18 mouse cellular contexts compared by ENCODE assay signal in genomic region chr12:57924422-57924821, GRCm38 (mm10).
DNase-seq lines count a peak whose midpoint lies in the region; ATAC-seq and TF ChIP-seq lines count a peak whose summit lies in the region.
"Had no signal": no experiment of that assay in that cellular context is flagged by ENCODE, and none has a peak within 500 bp of the region (broad histone marks: within the 10 kb centered on the region; RNA-seq: fewer than 3 reads in every experiment).

No protein-coding gene starts in this region.

- no peak overlapping the region for H3K9ac ChIP-seq in hindbrain, embryonic 16.5 days (ENCODE audit: low read depth, low read length)
- H3K9ac ChIP-seq in hindbrain, embryonic 12.5 days = no peak overlapping the region
- no peak overlapping the region for H3K9ac ChIP-seq in midbrain, postnatal 0 days (replicated peaks; ENCODE audit: low read length, poor library complexity, severe bottlenecking)
- no peak overlapping the region for H3K9ac ChIP-seq in midbrain, embryonic 15.5 days
- H3K9ac ChIP-seq: embryonic facial prominence, embryonic 12.5 days had no signal

- intact Hi-C loops in left cerebral cortex, postnatal 4 days (cut with DNase I) = no loop called here

- no peaks in the 10 kb centered on the region for H3K4me1 ChIP-seq in hindbrain, embryonic 16.5 days (ENCODE audit: control insufficient read depth, insufficient read depth, low read depth, low read length)
- H3K4me1 ChIP-seq in hindbrain, embryonic 12.5 days = no peaks in the 10 kb centered on the region
- no peaks in the 10 kb centered on the region for H3K4me1 ChIP-seq in midbrain, postnatal 0 days (ENCODE audit: insufficient read depth, low read length)
- no peaks in the 10 kb centered on the region for H3K4me1 ChIP-seq in midbrain, embryonic 15.5 days
- H3K4me1 ChIP-seq: embryonic facial prominence, embryonic 10.5 days; embryonic facial prominence, embryonic 12.5 days had no signal

- no peak overlapping the region for H3K4me2 ChIP-seq in hindbrain, embryonic 16.5 days (ENCODE audit: low read length)
- no peak overlapping the region for H3K4me2 ChIP-seq in hindbrain, embryonic 12.5 days (replicated peaks)
- no peak overlapping the region for H3K4me2 ChIP-seq in midbrain, postnatal 0 days (ENCODE audit: low read depth, low read length, poor library complexity, severe bottlenecking)
- no peak overlapping the region for H3K4me2 ChIP-seq in midbrain, embryonic 15.5 days
- H3K4me2 ChIP-seq: embryonic facial prominence, embryonic 12.5 days had no signal

- no peak overlapping the region for H3K4me3 ChIP-seq in hindbrain, embryonic 16.5 days (ENCODE audit: low read length)
- no peak overlapping the region for H3K4me3 ChIP-seq in hindbrain, embryonic 12.5 days
- no peak overlapping the region for H3K4me3 ChIP-seq in midbrain, postnatal 0 days (ENCODE audit: low read depth, low read length)
- H3K4me3 ChIP-seq in midbrain, embryonic 15.5 days = no peak overlapping the region
- H3K4me3 ChIP-seq: embryonic facial prominence, embryonic 10.5 days; embryonic facial prominence, embryonic 12.5 days had no signal

- H3K36me3 ChIP-seq in hindbrain, embryonic 16.5 days (ENCODE audit: control insufficient read depth, insufficient read depth, low read length) = no peaks in the 10 kb centered on the region
- no peaks in the 10 kb centered on the region for H3K36me3 ChIP-seq in hindbrain, embryonic 12.5 days
- no peaks in the 10 kb centered on the region for H3K36me3 ChIP-seq in midbrain, postnatal 0 days (ENCODE audit: insufficient read depth, low read length)
- H3K36me3 ChIP-seq in midbrain, embryonic 15.5 days (replicated peaks) = no peaks in the 10 kb centered on the region
- H3K36me3 ChIP-seq: embryonic facial prominence, embryonic 10.5 days; embryonic facial prominence, embryonic 12.5 days had no signal

- 52% methylated on average over 2 of the region's 2 CpGs for WGBS in hindbrain, embryonic 16.5 days
- whole genome bisulfite sequencing in hindbrain, embryonic 12.5 days = 76% methylated on average over 2 of the region's 2 CpGs
- WGBS in midbrain, postnatal 0 days = 54% methylated on average over 2 of the region's 2 CpGs
- 66% methylated on average over 2 of the region's 2 CpGs for WGBS in midbrain, embryonic 15.5 days

- H3K9me3 ChIP-seq in hindbrain, embryonic 16.5 days (ENCODE audit: control insufficient read depth, low read length) = 0 out of 2 replicates have a peak, but pooled peaks cover 5% of the 10 kb centered on the region
- H3K9me3 ChIP-seq in hindbrain, embryonic 12.5 days (replicated peaks) = no peaks in the 10 kb centered on the region
- H3K9me3 ChIP-seq in midbrain, postnatal 0 days (ENCODE audit: low read length) = no peaks in the 10 kb centered on the region
- H3K9me3 ChIP-seq in midbrain, embryonic 15.5 days = no peaks in the 10 kb centered on the region
- H3K9me3 ChIP-seq: embryonic facial prominence, embryonic 10.5 days; embryonic facial prominence, embryonic 12.5 days had no signal

- no peaks in the 10 kb centered on the region for H3K27me3 ChIP-seq in hindbrain, embryonic 16.5 days (replicated peaks; ENCODE audit: control insufficient read depth, insufficient read depth, low read length)
- no peaks in the 10 kb centered on the region for H3K27me3 ChIP-seq in hindbrain, embryonic 12.5 days
- no peaks in the 10 kb centered on the region for H3K27me3 ChIP-seq in midbrain, postnatal 0 days (ENCODE audit: insufficient read depth, low read length)
- no peaks in the 10 kb centered on the region for H3K27me3 ChIP-seq in midbrain, embryonic 15.5 days (replicated peaks)
- H3K27me3 ChIP-seq: embryonic facial prominence, embryonic 12.5 days had no signal

- ATAC-seq in hindbrain, embryonic 16.5 days = peak; percentile 72; the same call in 1 of the 2 replicates
- ATAC-seq in hindbrain, embryonic 12.5 days (ENCODE audit: low FRiP score) = no peak
- ATAC-seq in midbrain, postnatal 0 days (ENCODE audit: low FRiP score) = no peak
- no peak for ATAC-seq in midbrain, embryonic 15.5 days (replicated peaks)
- ATAC-seq: forebrain, embryonic 14.5 days; forebrain, embryonic 16.5 days had no signal

- H3K27ac ChIP-seq in hindbrain, embryonic 16.5 days (ENCODE audit: low read depth, low read length) = no peak overlapping the region
- H3K27ac ChIP-seq in hindbrain, embryonic 12.5 days = no peak overlapping the region
- no peak overlapping the region for H3K27ac ChIP-seq in midbrain, postnatal 0 days (ENCODE audit: low read depth, low read length)
- H3K27ac ChIP-seq in midbrain, embryonic 15.5 days = no peak overlapping the region
- H3K27ac ChIP-seq: embryonic facial prominence, embryonic 10.5 days; embryonic facial prominence, embryonic 12.5 days had no signal

- no peak for TF ChIP-seq CTCF in midbrain, postnatal 0 days (IDR thresholded peaks at IDR 0.05)

- peak; percentile 0 for DNase-seq in left cerebral cortex, postnatal 4 days
- DNase-seq in left cerebral cortex, adult 11 months (ENCODE audit: low spot score) = no peak
- peak; percentile 42 for DNase-seq in midbrain, postnatal 0 days (ENCODE audit: low spot score)
- no peak for DNase-seq in urinary bladder, adult 18-20 months (ENCODE audit: low spot score in 2 of 2)
- DNase-seq: adrenal gland, adult 2 months; adrenal gland, postnatal 10 days; adrenal gland, postnatal 25 days; cerebellum, adult 11-12 months; cerebellum, adult 2 months; cerebellum, adult 9-10 months; cerebellum, postnatal 25 days had no signal

Comparison
In these comparisons a context has a peak if more than half of its experiments do, and no peak if none do; other contexts are left out.
1. DNase-seq: peak in left cerebral cortex, postnatal 4 days (single experiment) and midbrain, postnatal 0 days (single experiment); none in left cerebral cortex, adult 11 months (single experiment) and urinary bladder, adult 18-20 months (0 of 2).